Mouse (Mus musculus) adrenal gland, postnatal 4 days (tissue): ENCODE measurements around the gene Pfkl. TPM values are rescaled to one million over a fixed set of nuclear protein-coding genes. Genes with fewer than 3 reads are reported as not detected.
A peak's percentile ranks its signal among the peaks of the same experiment; 100 is the strongest.
"Not testable (repeated sequence)": the region's sequence is repeated elsewhere in the genome, so short reads cannot be mapped to it uniquely, and the experiment has no call there.

Source experiments
- DNase-seq, 2 experiments: peaks; one replicate each; pipeline ENCODE4 v3.0.0; 2021 to 2022; ENCODE audit warnings: low spot score in 2 of 2, mixed read lengths in 2 of 2
- long read RNA-seq, 2 experiments: library from polyadenylated mRNA; stranded (forward); transcript quantifications; one replicate each; pipeline ENCODE4 v2.0.0; 2021
- total RNA-seq, 2 experiments: library from RNA; stranded (reverse); gene quantifications; 2 replicates each; pipeline ENCODE4 v1.2.3; 2021

Pfkl gene
- total RNA-seq = 10 to 100 TPM; 85.6 to 87.2 TPM
- long read RNA-seq, experiment 1, transcript Pfkl-201 (22 exons, 3,730 nt) = major isoform, 199 of 250 reads
- long read RNA-seq, experiment 1, partial matches to known transcripts = 30 of 250 reads
- long read RNA-seq, experiment 1, other reads (novel, unspliced or antisense) = 20 of 250 reads
- long read RNA-seq, experiment 2, transcript Pfkl-201 (22 exons, 3,730 nt) = major isoform, 403 of 467 reads
- long read RNA-seq, experiment 2, partial matches to known transcripts = 38 of 467 reads
- long read RNA-seq, experiment 2, other reads (novel, unspliced or antisense) = 23 of 467 reads

DNA sequence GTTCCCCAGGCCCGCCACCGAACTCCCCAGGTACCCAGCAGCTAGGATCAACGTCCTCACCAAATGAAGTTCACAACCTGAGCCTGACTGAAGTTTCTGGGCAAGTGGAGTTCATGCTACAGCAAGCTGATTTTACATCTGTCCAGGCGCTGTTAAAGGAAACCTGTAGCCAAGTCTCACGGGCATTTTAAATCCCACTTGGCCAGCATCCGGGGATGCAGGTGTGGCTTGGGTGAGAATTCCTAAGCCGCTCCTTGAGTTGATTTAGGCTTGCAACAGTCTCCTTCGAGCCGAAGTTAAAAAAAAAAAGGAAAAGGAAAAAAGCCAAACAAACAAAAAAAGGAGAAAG, at the start of gene Pfkl:
TSS of gene Pfkl (minus strand) at position 139 of the 349 bp plus-strand sequence.
- DNase-seq = no peak

- DNase-seq = no peak
Observed at GRCm38 (mm10) chr10:78057056-78057455, 47.2 kb upstream of the Pfkl start.

GRCm38 (mm10) chr10:78054633-78055565, 45.0 kb upstream of the Pfkl start:
- no peak for DNase-seq

DNA sequence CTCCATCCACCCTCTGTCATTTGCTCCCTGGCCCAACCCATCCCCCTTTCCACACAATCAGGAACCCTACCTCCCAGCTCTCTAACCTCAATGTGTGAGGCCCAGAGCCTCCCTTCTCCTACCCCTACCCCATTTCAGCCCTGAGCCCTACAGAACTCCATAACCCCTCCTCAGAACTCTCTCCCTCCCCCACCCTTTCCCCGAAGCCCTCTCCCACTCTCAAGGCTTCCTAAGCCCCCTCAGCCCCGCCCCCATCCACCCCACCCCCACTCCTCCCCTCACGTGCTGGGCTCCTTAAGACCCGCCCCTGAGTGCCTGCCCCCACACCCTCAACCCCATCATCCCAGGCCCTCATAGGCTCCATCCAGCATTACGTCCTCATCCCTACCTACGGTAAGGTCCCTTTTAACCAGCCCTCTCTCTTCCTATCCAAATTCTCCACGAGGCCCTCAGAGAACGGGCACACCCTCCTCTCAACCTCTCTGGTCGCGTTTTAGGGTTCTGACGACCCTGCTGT, 39.7 kb upstream of the Pfkl start:
- no peak for DNase-seq

DNA sequence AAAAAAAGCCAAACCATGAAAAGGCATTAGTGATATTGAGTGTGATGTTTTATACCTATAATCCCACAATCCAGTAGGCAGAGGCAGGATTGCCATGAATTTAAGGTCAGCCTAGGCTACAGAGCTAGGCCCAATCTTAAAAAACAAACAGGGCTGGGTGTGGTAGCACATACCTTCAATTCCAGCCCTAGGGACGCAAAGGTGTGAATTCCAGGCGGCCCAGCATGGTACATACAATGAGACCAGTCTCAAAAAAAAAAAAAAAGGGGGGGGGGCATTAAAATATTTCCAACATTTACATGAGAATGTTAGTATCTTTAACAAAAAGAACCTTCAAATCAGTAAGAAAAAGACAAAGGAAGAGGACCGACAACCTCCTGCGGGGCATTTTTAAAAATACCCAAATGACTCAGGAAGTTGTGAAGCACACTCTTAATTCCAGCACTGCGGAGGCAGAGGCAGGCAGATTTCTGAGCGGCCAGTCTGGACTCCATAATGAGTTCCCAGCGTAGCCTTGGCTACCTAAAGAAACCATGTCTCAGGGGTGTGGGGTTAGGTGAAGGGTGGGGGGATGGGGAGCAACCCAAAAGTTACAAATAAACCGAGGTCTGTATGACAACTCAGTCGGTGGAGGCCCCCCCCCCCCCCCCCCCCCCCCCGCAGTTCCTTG, 38.3 kb upstream of the Pfkl start:
- no peak for DNase-seq

DNA sequence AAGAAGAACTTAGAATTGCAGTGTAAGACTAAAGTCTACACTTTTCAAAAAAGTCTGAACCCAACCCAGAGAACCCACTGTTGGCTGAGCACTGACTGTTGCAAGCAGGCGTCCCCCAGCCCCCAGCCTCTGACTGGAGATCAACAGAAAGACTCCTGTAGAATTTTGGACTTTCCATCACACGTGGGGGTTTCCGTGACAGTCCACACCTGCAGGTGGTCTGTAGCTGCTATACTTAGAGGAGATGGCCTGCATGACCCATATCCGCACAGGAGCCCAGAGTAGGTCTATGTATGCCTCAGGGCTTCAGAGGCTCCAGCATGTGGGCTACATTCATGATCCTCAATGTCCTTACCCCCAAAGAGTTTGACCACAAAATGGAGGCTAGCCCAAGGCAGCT, 36.5 kb upstream of the Pfkl start:
- no peak for DNase-seq

DNA sequence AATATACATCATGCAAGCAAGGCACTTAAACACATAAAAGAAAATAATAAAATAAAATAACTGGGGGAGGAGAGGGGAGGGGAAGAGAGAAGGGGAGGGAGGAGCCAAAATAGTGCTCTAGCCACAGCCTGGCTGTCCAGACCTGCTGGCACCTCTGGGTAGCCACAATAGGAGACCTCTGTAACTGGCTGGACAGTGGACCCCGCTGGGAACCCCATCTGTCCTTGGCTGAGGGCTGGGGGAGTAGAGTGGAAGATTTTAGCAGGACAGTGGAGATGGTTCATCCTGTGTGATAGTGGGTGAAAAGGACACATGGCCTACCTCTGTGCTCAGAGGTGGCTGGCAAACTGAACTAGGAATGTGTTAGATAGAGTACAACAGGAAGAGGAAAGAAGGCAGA, 34.6 kb upstream of the Pfkl start:
- DNase-seq = no peak

DNA sequence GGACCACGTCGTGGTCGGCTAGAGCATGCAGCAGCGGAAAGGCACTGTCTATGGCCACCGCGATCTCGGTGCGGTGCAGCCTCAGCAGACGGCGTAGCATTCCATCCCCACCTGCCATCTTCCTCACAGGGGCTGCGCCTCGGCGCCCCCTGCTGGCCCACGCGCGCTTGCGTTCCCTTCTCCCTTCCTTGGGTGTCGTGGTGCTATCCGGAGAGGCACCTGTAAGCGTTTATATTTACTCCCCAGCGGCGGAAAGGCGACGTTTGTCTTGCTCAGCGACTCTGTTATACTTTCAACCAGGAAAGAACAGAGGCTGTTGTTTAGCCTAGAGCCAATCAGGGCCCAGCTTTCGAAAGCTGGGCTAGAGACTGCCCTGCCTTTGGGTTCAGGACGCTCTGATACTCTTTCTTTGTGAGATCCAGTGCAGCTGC, 33.5 kb upstream of the Pfkl start, which contains the start of gene Aire:
TSS of gene Aire (minus strand) at position 205 of the 431 bp plus-strand sequence.
- no peak for DNase-seq

DNA sequence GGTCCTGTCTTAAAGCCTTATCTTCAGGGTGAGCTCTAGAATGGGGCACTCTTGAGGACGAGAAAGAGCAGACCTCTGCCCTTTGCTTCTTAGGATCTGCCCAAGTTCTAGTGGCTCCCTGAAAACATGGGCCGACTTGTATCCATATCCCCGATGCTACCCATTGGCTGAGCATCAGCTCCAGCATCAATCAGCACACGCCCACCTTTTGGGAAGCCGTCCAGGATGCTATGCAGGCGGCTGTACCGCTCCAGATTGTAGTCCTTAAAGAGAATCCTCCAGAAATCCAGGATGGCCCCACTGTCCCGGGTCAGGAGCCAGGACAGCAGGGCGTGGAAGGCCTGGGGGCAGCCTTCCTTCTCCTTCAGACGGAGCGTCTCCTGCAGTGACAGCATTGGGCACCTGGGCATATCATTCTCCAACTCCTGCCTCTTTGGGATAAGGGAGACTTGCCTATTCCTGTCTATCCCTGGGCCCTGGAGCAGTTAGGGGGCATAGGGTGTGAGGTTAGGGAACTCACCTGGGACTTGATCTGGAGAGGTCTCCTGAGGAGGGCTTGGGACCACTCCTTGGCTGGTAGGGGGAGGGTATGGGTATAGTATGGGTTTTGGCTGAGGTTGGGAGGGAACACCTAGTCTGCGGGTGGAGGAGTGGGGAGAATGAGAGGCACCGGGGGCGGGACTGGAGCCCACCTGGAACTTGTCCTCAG, 33.0 kb upstream of the Pfkl start:
- DNase-seq = no peak

DNA sequence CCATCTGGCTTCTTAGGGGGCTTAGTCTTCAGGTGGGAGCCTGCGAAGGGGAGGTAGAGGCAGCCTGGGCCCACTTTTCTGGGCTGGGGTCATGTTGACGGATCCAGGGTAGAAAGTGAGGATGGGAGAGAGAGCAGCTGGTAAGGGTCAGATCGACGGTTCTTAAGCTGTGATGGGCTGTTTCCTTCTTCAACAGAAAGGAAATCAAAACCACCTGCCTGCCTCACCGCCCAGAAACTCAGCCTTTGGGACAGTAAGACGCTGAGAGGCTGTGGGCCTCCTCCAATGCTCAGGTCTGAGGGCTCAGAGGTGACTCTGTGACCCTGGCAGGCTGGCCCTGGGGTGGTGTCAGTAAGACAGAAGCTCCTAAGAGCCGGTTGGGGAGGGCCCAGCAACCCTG, 32.2 kb upstream of the Pfkl start:
- DNase-seq = no peak

- DNase-seq = no peak
Observed at GRCm38 (mm10) chr10:78041647-78042046, 31.8 kb upstream of the Pfkl start, which contains the start of gene Dnmt3l. TSS of gene Dnmt3l (plus strand) at chr10:78041947.

- no peak for DNase-seq
Observed at GRCm38 (mm10) chr10:78037139-78037538, 27.3 kb upstream of the Pfkl start.

DNA sequence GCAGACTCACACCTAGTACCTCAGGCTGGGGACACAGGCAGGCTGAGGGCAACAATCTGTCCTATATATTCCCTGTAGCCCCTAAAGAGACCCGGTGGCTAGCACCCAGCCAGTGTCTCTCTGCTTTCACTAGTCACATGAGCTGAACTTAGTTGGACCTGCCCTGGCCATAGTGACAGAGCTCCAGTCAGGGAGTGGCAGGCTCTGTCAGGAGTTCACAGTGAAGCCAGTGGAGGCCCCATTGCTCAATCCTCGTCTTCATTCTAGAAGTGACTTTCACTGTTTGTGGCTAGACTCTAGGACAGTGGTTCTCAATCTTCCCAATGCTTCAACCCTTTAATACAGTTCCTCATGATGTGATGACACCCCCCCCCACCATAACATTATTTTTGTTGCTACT, 22.1 kb upstream of the Pfkl start:
- no peak for DNase-seq

- DNase-seq = no peak
Observed at GRCm38 (mm10) chr10:78029080-78029479, 19.2 kb upstream of the Pfkl start.

GRCm38 (mm10) chr10:78028129-78028528, 18.2 kb upstream of the Pfkl start:
- peak in 1 of 2 experiments; percentile 50 for DNase-seq

GRCm38 (mm10) chr10:78025453-78025852, 15.6 kb upstream of the Pfkl start:
- not testable (repeated sequence) for DNase-seq

DNA sequence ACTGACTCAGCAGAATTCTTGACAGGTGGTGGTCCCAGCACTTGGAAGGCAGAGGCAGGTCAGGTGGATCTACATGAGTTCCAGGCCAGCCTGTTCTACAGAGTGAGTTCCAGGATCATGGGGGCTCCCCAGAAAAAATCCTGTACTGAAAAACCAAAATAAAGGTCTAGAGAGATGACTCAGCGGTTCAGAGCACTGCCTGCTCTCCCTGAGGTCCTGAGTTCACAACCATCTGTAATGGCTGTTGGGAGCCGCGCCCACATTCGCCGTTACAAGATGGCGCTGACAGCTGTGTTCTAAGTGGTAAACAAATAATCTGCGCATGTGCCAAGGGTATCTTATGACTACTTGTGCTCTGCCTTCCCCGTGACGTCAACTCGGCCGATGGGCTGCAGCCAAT, 10.1 kb upstream of the Pfkl start:
- not testable (repeated sequence) for DNase-seq

- DNase-seq = no peak
Observed at GRCm38 (mm10) chr10:78019291-78019690, 9.4 kb upstream of the Pfkl start.

DNA sequence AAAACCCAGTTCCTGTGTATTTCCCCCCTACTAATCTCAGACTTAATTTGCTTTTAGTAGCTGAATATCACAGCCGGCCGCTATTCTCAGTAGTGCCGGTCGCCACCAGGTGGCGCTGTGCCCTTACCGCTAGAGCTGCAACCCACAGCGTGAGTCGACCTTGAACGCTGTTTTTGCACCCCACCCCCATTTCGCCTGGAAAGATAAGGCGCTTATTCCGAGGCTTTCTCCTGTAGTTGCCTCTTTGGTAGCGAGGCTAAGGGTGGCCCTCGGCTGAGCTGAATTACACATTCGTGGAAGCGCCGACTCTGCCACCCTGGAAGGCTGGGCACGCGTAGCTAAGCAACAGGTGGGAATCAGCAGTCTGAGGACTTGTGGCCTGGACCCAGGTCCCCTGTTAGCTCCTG, 8.9 kb upstream of the Pfkl start:
- DNase-seq = peak; percentile 59 to 63

- no peak for DNase-seq
Observed at GRCm38 (mm10) chr10:78016366-78016765, 6.5 kb upstream of the Pfkl start.

- no peak for DNase-seq
Observed at GRCm38 (mm10) chr10:78015489-78015888, 5.6 kb upstream of the Pfkl start.
